In the genomic region with DNA sequence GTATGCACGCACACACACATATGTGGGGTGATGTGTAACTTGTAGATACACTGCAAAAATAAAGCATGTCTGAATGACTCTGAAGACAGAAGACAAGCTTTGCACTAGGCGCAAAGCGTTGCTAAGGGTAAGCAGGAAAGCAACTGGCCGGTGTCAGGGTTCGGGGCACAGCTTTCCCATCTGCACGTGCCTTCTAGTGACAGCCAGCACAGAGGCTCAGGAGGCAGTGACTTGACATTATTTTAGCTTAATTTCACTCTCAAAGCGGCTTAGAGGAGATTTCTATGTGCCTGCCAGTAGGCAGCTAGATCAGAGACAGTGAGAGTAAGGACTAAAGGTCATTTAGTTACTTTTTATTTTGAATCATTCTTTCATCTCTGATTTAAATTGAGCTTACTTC, we compare ENCODE assay signal across 29 mouse cellular contexts. TPM values are rescaled to one million over a fixed set of nuclear protein-coding genes. Genes with fewer than 3 reads are reported as not detected.
DNase-seq lines count a peak whose midpoint lies in the region; TF ChIP-seq lines count a peak whose summit lies in the region.
"Had no signal": no experiment of that assay in that cellular context is flagged by ENCODE, and none has a peak within 500 bp of the region (broad histone marks: within the 10 kb centered on the region; RNA-seq: fewer than 3 reads in every experiment).

No protein-coding gene starts in this region.

- TF ChIP-seq POLR2A in thymus, adult 2 months (IDR thresholded peaks at IDR 0.05; ENCODE audit: control insufficient read depth, extremely low read depth, insufficient read depth, low read length, poor library complexity): no peak

- H3K36me3 ChIP-seq in thymus, adult 2 months (ENCODE audit: control insufficient read depth, insufficient read depth, low read length): no peaks in the 10 kb centered on the region
- H3K36me3 ChIP-seq: embryonic facial prominence, embryonic 12.5 days; heart, embryonic 12.5 days; intestine, embryonic 15.5 days; limb, embryonic 10.5 days; limb, embryonic 15.5 days; liver, embryonic 13.5 days; neural tube, embryonic 13.5 days; stomach, embryonic 15.5 days had no signal

- intact Hi-C loops in left cerebral cortex, postnatal 4 days (cut with DNase I): no loop called here

- no peak for TF ChIP-seq CTCF in thymus, adult 2 months (IDR thresholded peaks at IDR 0.05; ENCODE audit: borderline replicate concordance, control insufficient read depth, extremely low read depth, insufficient read depth, low read length, poor library complexity)

- H3K27ac ChIP-seq in thymus, adult 2 months (ENCODE audit: control insufficient read depth, insufficient read depth, low read length): no peak overlapping the region
- H3K27ac ChIP-seq: embryonic facial prominence, embryonic 12.5 days; intestine, embryonic 15.5 days; layer of hippocampus, adult 2 months; limb, embryonic 10.5 days; limb, embryonic 15.5 days; liver, embryonic 13.5 days; neural tube, embryonic 13.5 days; stomach, embryonic 15.5 days had no signal

- WGBS in thymus, adult 2 months: 86% methylated on average over 7 of the region's 7 CpGs

- H3K4me3 ChIP-seq in thymus, adult 2 months (ENCODE audit: control insufficient read depth, insufficient read depth, low read length): no peak overlapping the region
- H3K4me3 ChIP-seq: embryonic facial prominence, embryonic 12.5 days; heart, embryonic 12.5 days; intestine, embryonic 15.5 days; layer of hippocampus, adult 2 months; limb, embryonic 10.5 days; limb, embryonic 15.5 days; liver, embryonic 13.5 days; megakaryocyte, embryonic 14.5 days; neural tube, embryonic 13.5 days; stomach, embryonic 15.5 days had no signal

- DNase-seq in heart, adult 11 months: peak; percentile 28
- DNase-seq in heart, adult 8-10 months (ENCODE audit: low spot score): no peak
- peak; percentile 5 for DNase-seq in left cerebral cortex, postnatal 4 days
- no peak for DNase-seq in left cerebral cortex, adult 18-20 months (ENCODE audit: low spot score in 2 of 2)
- peak; percentile 25 for DNase-seq in embryo, embryonic 10.5 days (ENCODE audit: low spot score)
- DNase-seq in retina, postnatal 7 days (ENCODE audit: low read depth, low spot score): peak; percentile 21
- DNase-seq in thymus, adult 2 months: no peak
- DNase-seq: adrenal gland, postnatal 10 days; cerebellum, adult 11 months; cerebellum, adult 9-10 months; gastrocnemius, postnatal 25 days; heart, adult 18-20 months; kidney, adult 2 months; kidney, postnatal 36 days; liver, embryonic 13.5 days; lung, adult 18-20 months; lung, postnatal 4 days; right cerebral cortex, postnatal 25 days; thymus, postnatal 36 days had no signal

- H3K4me1 ChIP-seq in thymus, adult 2 months (replicated peaks; ENCODE audit: control insufficient read depth, insufficient read depth, low read length): no peaks in the 10 kb centered on the region
- H3K4me1 ChIP-seq: embryonic facial prominence, embryonic 12.5 days; heart, embryonic 12.5 days; intestine, embryonic 15.5 days; limb, embryonic 10.5 days; limb, embryonic 15.5 days; liver, embryonic 13.5 days; megakaryocyte, embryonic 14.5 days; stomach, embryonic 15.5 days had no signal

- no peaks in the 10 kb centered on the region for H3K27me3 ChIP-seq in thymus, adult 2 months (ENCODE audit: control insufficient read depth, insufficient read depth, low read length)
- H3K27me3 ChIP-seq: embryonic facial prominence, embryonic 12.5 days; heart, embryonic 12.5 days; intestine, embryonic 15.5 days; limb, embryonic 15.5 days; liver, embryonic 13.5 days; megakaryocyte, embryonic 14.5 days; Patski; stomach, embryonic 15.5 days had no signal

RNA-seq across cellular contexts. Expression of a gene that starts 39.1 kb away (rescaled TPM):
- 10 to 100 TPM; 11.7 to 21.7 (median 15.2) TPM for total RNA-seq in heart, adult 8-10 months (2022)
- 10 to 100 TPM; 23.3 to 27.1 TPM for total RNA-seq in left cerebral cortex, postnatal 4 days (2021)
- 10 to 100 TPM; 20.4 to 22.3 TPM for total RNA-seq in left cerebral cortex, adult 18-20 months (2021)
- polyA plus RNA-seq in thymus, adult 2 months (2012; rRNA removed): 19.6 and 23.2 TPM in 2 replicates

Comparison
In these comparisons a context has a peak if more than half of its experiments do, and no peak if none do; other contexts are left out.
1. DNase-seq: peak in heart, adult 11 months (single experiment), left cerebral cortex, postnatal 4 days (single experiment), embryo, embryonic 10.5 days (single experiment) and retina, postnatal 7 days (single experiment); none in heart, adult 8-10 months (single experiment), left cerebral cortex, adult 18-20 months (0 of 2) and thymus, adult 2 months (single experiment).